Mouse (Mus musculus): ENCODE measurements at regions not wholly inside any gene's neighbourhood (a gene's known extent, or its start where the extent isn't known, plus 50 kb on each side); places are given as distances from the start of the nearest gene placed in this dataset.

- TF ChIP-seq CTCF (IDR thresholded peaks at IDR 0.05; ENCODE audit: control insufficient read depth, insufficient read depth, insufficient read length) (no peak), USF1 (IDR thresholded peaks at IDR 0.05; ENCODE audit: low read depth) (no peak), CEBPB (IDR thresholded peaks at IDR 0.05; ENCODE audit: low read depth) (no peak)
Observed at GRCm38 (mm10) chr5:119171626-119172025, 498.8 kb upstream of the Tbx3 start.
